Mouse (Mus musculus) cerebral cortex, adult 2 months (tissue): ENCODE results near the gene Olfr1121.

Experiments used
- WGBS: fragments of 180-500 bp; shearing (Covaris S2); methylation state at CpG from one replicate; pipeline ENCODE4 v1.1.7; 2018; 5-methylcytosine and 5-hydroxymethylcytosine counted together

Gene Olfr1121

DNA sequence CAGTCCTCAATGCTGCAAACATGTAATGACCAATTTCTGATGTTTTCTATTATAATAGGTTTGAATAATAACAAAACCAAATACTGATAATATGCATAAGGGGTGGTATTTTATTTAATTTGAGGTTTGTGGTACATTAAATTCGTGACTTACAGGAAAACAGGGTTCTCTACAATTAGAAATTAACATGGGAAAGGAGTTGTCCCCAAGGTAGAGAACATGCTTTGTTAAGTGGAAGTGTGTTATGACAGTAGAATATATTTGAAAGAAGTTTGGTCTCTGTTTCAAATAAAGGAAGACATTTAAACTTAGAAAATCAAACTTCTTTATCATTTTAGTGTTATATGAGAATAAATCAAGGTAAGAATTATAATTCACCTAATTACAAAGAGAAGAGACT lies at the start of gene Olfr1121:
Gene Olfr1121 (plus strand): TSS at position 301 of the 400 bp plus-strand sequence.
- 36% methylated on average over 1 of the region's 1 CpGs for WGBS

DNA sequence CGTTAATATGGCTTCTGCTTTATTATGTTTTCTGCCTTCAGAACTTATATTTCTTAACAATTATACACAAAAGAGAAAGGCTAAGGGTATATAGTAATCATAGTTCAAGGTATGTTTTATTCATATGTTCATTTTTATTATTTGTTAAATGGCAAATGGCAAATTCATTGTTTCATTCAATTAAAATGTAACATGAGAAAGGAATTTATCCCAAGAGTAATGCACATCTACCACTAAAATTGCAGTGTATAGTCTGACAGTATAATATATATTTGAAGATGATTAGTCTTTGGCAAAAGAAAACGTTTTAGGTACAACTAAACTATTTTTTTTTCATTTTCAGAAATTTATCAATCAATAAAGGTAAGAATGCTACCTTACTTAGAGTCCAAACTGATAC lies 15.2 kb upstream of the Olfr1121 start, which contains the start of gene Olfr1120:
Gene Olfr1120 (plus strand): TSS at position 301 of the 400 bp plus-strand sequence.
- WGBS: 57% methylated on average over 2 of the region's 2 CpGs

DNA sequence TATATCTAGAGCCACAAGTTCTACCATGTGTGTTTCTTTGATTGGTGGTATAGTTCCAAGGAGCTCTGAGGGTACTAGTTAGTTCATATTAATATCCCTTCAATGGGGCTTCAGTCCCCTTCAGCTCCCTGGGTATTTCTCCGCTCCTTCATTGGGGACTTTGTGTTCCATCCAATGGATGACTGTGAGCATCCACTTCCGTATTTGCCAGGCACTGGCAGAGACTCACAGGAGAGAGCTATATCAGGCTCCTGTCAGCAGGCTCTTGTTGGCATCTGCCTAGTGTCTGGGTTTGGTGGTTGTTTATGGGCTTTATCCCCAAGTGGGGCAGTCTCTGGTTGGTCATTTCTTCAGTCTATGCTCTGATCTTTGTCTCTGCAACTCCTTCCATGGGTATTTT lies 9.6 kb upstream of the Olfr1121 start:
- WGBS: 91% methylated on average over 2 of the region's 2 CpGs

DNA sequence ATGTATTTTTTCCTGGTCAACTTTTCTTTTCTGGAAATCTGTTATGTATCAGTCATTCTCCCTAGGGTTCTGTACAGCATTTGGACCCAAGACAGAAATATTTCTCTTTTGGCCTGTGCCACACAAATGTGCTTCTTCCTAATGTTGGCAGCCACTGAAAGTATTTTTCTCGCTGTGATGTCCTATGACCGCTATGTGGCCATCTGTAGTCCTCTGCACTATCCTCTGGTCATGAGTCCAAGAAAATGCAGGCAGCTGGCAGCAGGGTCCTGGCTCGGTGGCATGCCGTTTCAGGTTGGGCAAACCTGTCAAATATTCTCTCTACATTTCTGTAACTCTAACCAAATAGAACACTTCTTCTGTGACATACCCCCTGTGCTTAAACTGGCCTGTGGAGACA lies 2.0 kb downstream of the Olfr1121 start:
- 81% methylated on average over 4 of the region's 4 CpGs for WGBS

DNA sequence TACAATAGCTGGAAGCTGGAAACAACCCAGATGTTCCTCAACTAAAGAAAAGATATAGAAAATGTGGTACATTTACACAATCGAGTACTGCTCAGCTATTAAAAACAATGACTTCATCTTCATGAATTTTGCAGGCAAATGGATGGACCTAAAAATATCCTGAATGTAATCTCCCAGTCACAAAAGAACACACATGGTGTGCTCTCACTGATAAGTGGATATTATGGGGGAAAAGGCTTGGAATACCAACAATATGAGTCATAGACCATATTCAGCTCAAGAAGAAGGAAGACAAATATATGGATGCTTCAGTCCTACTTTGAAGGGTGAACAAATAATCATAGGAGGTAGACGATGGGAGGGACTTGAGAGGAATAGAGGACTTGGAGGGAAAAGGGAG lies 14.2 kb downstream of the Olfr1121 start:
- WGBS: 73% methylated on average over 2 of the region's 2 CpGs

DNA sequence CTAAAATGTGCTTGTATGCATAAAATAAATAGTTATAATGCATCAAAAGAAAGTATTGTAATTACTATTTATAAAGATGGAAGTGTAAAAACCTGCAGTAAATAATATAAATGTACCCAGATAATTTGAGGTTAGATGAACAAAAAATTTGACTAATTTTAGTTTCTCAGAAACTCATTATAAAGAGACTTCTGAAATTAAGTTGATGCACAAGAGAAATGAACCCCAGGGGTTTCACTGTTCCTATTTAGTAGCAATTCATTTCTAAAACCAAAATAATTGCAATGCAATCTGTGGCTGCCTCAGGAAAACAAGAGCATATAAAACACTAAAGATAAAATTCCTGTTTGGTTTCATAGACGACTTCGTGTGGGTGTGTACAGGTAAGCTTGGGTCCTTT lies 15.9 kb downstream of the Olfr1121 start, which contains the start of gene Olfr1122:
Gene Olfr1122 (plus strand): TSS at position 301 of the 400 bp plus-strand sequence.
- WGBS: 88% methylated on average over 2 of the region's 2 CpGs

DNA sequence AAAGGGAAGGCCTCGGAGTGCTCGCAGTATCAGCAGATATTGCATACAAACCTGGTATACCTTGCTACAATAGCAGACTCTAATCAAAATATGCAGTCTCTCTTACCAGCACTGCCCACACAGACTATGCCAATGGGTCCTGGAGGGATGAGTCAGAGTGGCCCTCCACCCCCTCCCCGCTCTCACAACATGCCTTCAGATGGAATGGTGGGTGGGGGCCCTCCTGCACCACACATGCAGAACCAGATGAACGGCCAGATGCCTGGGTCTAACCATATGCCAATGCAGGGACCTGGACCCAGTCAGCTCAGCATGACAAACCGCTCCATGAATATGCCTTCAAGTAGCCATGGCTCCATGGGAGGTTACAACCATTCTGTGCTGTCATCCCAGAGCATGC lies 23.9 kb downstream of the Olfr1121 start:
- WGBS: 84% methylated on average over 5 of the region's 5 CpGs

DNA sequence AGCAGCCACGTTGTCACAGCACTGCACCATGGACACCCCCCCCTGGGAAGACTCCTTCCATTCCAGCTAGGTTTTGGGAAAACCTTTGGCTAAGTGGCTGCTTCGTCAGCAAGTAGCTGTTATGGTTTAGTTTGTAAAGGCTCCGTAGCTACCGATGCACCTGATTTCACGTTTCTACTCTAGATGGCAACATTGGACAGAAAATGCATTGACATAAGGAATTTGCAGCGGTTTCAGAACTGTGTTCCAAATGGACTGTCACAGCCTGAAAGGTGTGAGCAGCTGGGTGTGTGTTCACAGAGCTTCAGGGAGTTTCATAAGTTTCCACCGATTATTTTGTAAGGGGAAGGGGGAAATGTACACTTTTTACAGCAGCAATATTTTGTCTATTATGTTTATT lies 25.0 kb downstream of the Olfr1121 start:
- WGBS: 64% methylated on average over 7 of the region's 7 CpGs

DNA sequence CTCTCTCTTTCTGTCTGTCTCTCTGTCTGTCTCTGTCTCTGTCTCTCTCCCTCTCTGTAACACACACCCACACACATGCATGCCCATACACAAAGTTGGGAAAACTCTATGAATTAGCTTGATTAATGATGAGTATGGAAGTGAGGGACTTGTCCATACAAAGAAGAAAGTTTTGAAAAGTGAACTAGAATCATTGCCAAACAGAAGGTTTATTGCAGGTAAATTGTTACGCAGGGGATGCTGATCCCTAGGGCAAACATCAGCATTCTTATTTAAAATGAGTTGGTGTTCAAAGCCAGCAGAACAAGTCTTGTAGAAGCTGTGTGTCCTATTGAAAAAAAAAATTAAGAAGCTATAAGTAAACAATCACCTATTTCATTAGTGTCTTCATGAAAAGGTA lies 46.6 kb downstream of the Olfr1121 start, which contains the start of gene Olfr1123:
Gene Olfr1123 (plus strand): TSS at position 301 of the 400 bp plus-strand sequence.
- WGBS: 95% methylated on average over 1 of the region's 1 CpGs
